ENCODE assay signal across 8 mouse cellular contexts in the genomic region with DNA sequence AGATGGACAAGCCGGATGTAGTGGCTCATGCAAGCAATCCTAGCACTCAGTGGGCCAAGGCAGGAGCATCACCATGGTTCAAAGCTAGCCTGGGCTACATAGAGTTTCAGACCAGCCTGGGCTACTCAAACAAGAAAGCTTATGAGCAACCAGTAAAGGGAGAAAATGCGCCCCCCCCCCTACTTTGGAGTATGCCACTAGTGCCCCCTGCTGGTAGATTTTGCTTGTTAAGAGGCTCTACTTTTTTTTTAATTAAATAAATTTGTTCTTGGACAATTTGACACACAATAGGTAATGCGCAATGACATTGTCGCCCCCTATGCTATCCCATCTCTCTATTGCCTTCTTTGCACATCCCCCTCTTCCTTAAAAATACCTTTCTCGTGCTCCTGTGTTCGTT. TPM values are rescaled to one million over a fixed set of nuclear protein-coding genes. Genes with fewer than 3 reads are reported as not detected.
DNase-seq lines count a peak whose midpoint lies in the region; ATAC-seq lines count a peak whose summit lies in the region.

No protein-coding gene starts in this region.

- 66% methylated on average over 6 of the region's 6 CpGs for WGBS in midbrain, embryonic 14.5 days
- 65% methylated on average over 6 of the region's 6 CpGs for WGBS in midbrain, embryonic 15.5 days

- H3K36me3 ChIP-seq in midbrain, embryonic 14.5 days (ENCODE audit: control insufficient read depth, insufficient read depth, low read length), result no peaks in the 10 kb centered on the region
- no peaks in the 10 kb centered on the region for H3K36me3 ChIP-seq in midbrain, embryonic 15.5 days (replicated peaks)

- H3K4me3 ChIP-seq in midbrain, embryonic 14.5 days (replicated peaks; ENCODE audit: low read depth, low read length), result no peak overlapping the region
- H3K4me3 ChIP-seq in midbrain, embryonic 15.5 days, result no peak overlapping the region

- peak; percentile 12 to 74 for DNase-seq in heart, adult 18-20 months
- DNase-seq in heart, adult 11 months, result no peak
- DNase-seq in midbrain, embryonic 14.5 days, result peak; percentile 76
- DNase-seq in T-cell, adult 2 months (ENCODE audit: low spot score), result peak; percentile 10
- DNase-seq in kidney, postnatal 4 days, result peak; percentile 65 to 68
- DNase-seq in thymus, postnatal 36 days, result peak; percentile 10 to 22

- no peaks in the 10 kb centered on the region for H3K4me1 ChIP-seq in midbrain, embryonic 14.5 days (ENCODE audit: control insufficient read depth, insufficient read depth, low read length)
- H3K4me1 ChIP-seq in midbrain, embryonic 15.5 days, result no peaks in the 10 kb centered on the region

- no peaks in the 10 kb centered on the region for H3K27me3 ChIP-seq in midbrain, embryonic 14.5 days (ENCODE audit: control insufficient read depth, insufficient read depth, low read length)
- H3K27me3 ChIP-seq in midbrain, embryonic 15.5 days (replicated peaks), result no peaks in the 10 kb centered on the region

- ATAC-seq in midbrain, embryonic 14.5 days (ENCODE audit: low FRiP score, low TSS enrichment), result no peak
- no peak for ATAC-seq in midbrain, embryonic 15.5 days (replicated peaks)
- ATAC-seq in frontal cortex, adult (ENCODE audit: low TSS enrichment), result no peak

- no peak overlapping the region for H3K9ac ChIP-seq in midbrain, embryonic 14.5 days (replicated peaks; ENCODE audit: low read length)
- no peak overlapping the region for H3K9ac ChIP-seq in midbrain, embryonic 15.5 days

- H3K9me3 ChIP-seq in midbrain, embryonic 14.5 days (ENCODE audit: control insufficient read depth, low read length), result no peaks in the 10 kb centered on the region
- no peaks in the 10 kb centered on the region for H3K9me3 ChIP-seq in midbrain, embryonic 15.5 days

- H3K27ac ChIP-seq in midbrain, embryonic 14.5 days (replicated peaks; ENCODE audit: low read depth, low read length), result no peak overlapping the region
- H3K27ac ChIP-seq in midbrain, embryonic 15.5 days, result no peak overlapping the region

- no peak overlapping the region for H3K4me2 ChIP-seq in midbrain, embryonic 14.5 days (ENCODE audit: low read length)
- no peak overlapping the region for H3K4me2 ChIP-seq in midbrain, embryonic 15.5 days

RNA-seq across cellular contexts. Expression of a gene that starts 9.9 kb away (rescaled TPM):
- total RNA-seq in heart, adult 18-20 months (2021), result 10 to 100 TPM; 23.6 to 26.1 TPM
- not detected in 2 replicates for polyA plus RNA-seq in midbrain, embryonic 14.5 days (2014; fragmentation: Nextera tagmentation; extraction: Ambion mirVana)
- polyA plus RNA-seq in midbrain, embryonic 15.5 days (2015; fragmentation: Nextera tagmentation; extraction: Ambion mirVana), result 0.31 TPM in 2 replicates

RNA-seq across cellular contexts. Expression of a gene that starts 45.4 kb away (rescaled TPM):
- total RNA-seq in heart, adult 18-20 months (2021), result not detected
- not detected in 2 replicates for polyA plus RNA-seq in midbrain, embryonic 14.5 days (2014; fragmentation: Nextera tagmentation; extraction: Ambion mirVana)
- polyA plus RNA-seq in midbrain, embryonic 15.5 days (2015; fragmentation: Nextera tagmentation; extraction: Ambion mirVana), result not detected in 2 replicates
